Mouse (Mus musculus) yolk sac, embryonic 10.5 days (tissue): ENCODE data around the gene Olfr1019.

Experiments
- DNase-seq: peaks from one replicate; pipeline ENCODE4 v3.0.0-alpha.2; 2017; ENCODE audit warnings: low spot score

The Olfr1019 gene

GRCm38 (mm10) chr2:85845383-85845782, at the start of gene Olfr1019:
Gene Olfr1019, minus strand, starts transcription at chr2:85845483.
- no peak for DNase-seq

- DNase-seq, result no peak
Observed at GRCm38 (mm10) chr2:85885340-85885739, 40.1 kb upstream of the Olfr1019 start, which contains the start of gene Olfr1023. Gene Olfr1023, plus strand, starts transcription at chr2:85885640.

- no peak for DNase-seq
Observed at GRCm38 (mm10) chr2:85868294-85868693, 23.0 kb upstream of the Olfr1019 start, which contains the start of gene Olfr1022. Gene Olfr1022, plus strand, starts transcription at chr2:85868594.

- no peak for DNase-seq
Observed at GRCm38 (mm10) chr2:85846730-85847129, 1.4 kb upstream of the Olfr1019 start, which contains the start of gene Olfr1020. Gene Olfr1020, plus strand, starts transcription at chr2:85847030.

- DNase-seq, result no peak
Observed at GRCm38 (mm10) chr2:85818179-85818578, 27.1 kb downstream of the Olfr1019 start, which contains the start of gene Olfr1018. Gene Olfr1018, plus strand, starts transcription at chr2:85818479.

- no peak for DNase-seq
Observed at GRCm38 (mm10) chr2:85804501-85804900, 40.8 kb downstream of the Olfr1019 start.

- no peak for DNase-seq
Observed at GRCm38 (mm10) chr2:85802444-85802843, 42.8 kb downstream of the Olfr1019 start, which contains the start of gene Olfr1016. Gene Olfr1016, minus strand, starts transcription at chr2:85802544.

- DNase-seq, result no peak
Observed at GRCm38 (mm10) chr2:85792331-85792730, 53.0 kb downstream of the Olfr1019 start.
